Mouse (Mus musculus) cerebellum, adult 2 months (tissue): Measurements from ENCODE around the gene Inpp5f.

ENCODE experiments used
- CTCF ChIP-seq: fragments of 200-500 bp; IDR thresholded peaks from 2 replicates; pipeline ENCODE4 v1.5.1; 2011; ENCODE audit warnings: low read depth, mild to moderate bottlenecking, control low read depth, low read length, moderate library complexity, borderline replicate concordance; ENCODE audit not compliant: insufficient read depth
- POLR2A ChIP-seq: fragments of 200-500 bp; IDR thresholded peaks from 2 replicates; pipeline ENCODE4 v1.6.1; 2011; ENCODE audit warnings: low read length, control low read depth, borderline replicate concordance; ENCODE audit not compliant: insufficient read depth

DNA sequence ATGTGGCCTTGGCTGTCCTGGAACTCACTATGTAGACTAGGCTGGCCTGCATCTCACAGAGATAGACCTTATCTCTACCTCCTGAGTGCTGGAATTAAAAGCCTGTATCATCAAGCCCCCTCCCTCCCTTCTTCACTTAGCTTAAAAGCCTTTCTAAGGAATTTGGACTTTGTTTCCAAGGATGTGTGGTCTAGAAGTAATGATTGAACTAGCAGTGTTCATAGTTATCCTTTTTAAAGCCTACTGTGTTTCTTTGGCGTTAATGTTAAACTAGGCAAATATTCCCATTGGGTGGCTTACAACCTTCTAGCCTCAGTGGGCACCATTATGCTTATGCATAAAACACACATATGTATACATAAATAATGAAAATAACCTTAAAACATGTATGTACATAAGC, 16.6 kb downstream of the Inpp5f start:
- TF ChIP-seq CTCF (no peak), POLR2A (no peak)
